Mouse (Mus musculus) left cerebral cortex, adult 9 months (tissue): ENCODE data around the gene C1qtnf6.

Experiments used
- DNase-seq, 2 experiments: peaks; one replicate each; pipeline ENCODE4 v3.0.0; 2022; ENCODE audit warnings: low spot score in 2 of 2

The C1qtnf6 gene

GRCm38 (mm10) chr15:78514393-78515146, 16.6 kb downstream of the C1qtnf6 start:
- peak; percentile 40 to 86 for DNase-seq

GRCm38 (mm10) chr15:78513019-78513418, 18.2 kb downstream of the C1qtnf6 start:
- DNase-seq, result no peak

GRCm38 (mm10) chr15:78511951-78512350, 19.3 kb downstream of the C1qtnf6 start:
- DNase-seq, result no peak

GRCm38 (mm10) chr15:78510736-78511135, 20.5 kb downstream of the C1qtnf6 start:
- DNase-seq, result no peak

GRCm38 (mm10) chr15:78510121-78510576, 21.1 kb downstream of the C1qtnf6 start:
- no peak for DNase-seq

GRCm38 (mm10) chr15:78509297-78509899, 21.8 kb downstream of the C1qtnf6 start:
- no peak for DNase-seq

GRCm38 (mm10) chr15:78508443-78508842, 22.8 kb downstream of the C1qtnf6 start:
- DNase-seq, result no peak

GRCm38 (mm10) chr15:78505541-78505940, 25.7 kb downstream of the C1qtnf6 start:
- DNase-seq, result no peak

- no peak for DNase-seq
These were observed 26.4 kb downstream of the C1qtnf6 start for GRCm38 (mm10) chr15:78504816-78505215.

- DNase-seq, result no peak
These were observed 27.2 kb downstream of the C1qtnf6 start for GRCm38 (mm10) chr15:78504013-78504412.

- no peak for DNase-seq
These were observed 28.6 kb downstream of the C1qtnf6 start for GRCm38 (mm10) chr15:78502437-78503132.

- no peak for DNase-seq
These were observed 36.2 kb downstream of the C1qtnf6 start, which contains the start of gene Il2rb for GRCm38 (mm10) chr15:78494968-78495406. Gene Il2rb (minus strand): TSS chr15:78495271.

- DNase-seq, result no peak
These were observed 37.7 kb downstream of the C1qtnf6 start for GRCm38 (mm10) chr15:78493401-78494010.

GRCm38 (mm10) chr15:78491301-78491700, 39.9 kb downstream of the C1qtnf6 start:
- no peak for DNase-seq

GRCm38 (mm10) chr15:78489906-78490305, 41.3 kb downstream of the C1qtnf6 start:
- no peak for DNase-seq

GRCm38 (mm10) chr15:78489248-78489647, 42.0 kb downstream of the C1qtnf6 start:
- no peak for DNase-seq

GRCm38 (mm10) chr15:78487066-78487465, 44.1 kb downstream of the C1qtnf6 start:
- no peak for DNase-seq

- no peak for DNase-seq
These were observed 44.7 kb downstream of the C1qtnf6 start for GRCm38 (mm10) chr15:78486564-78486963.

- peak in 1 of 2 experiments; percentile 14 for DNase-seq
These were observed 47.9 kb downstream of the C1qtnf6 start for GRCm38 (mm10) chr15:78483311-78483710.

- DNase-seq, result no peak
These were observed 48.7 kb downstream of the C1qtnf6 start for GRCm38 (mm10) chr15:78482518-78482917.

- no peak for DNase-seq
These were observed 49.7 kb downstream of the C1qtnf6 start for GRCm38 (mm10) chr15:78481448-78482000.

GRCm38 (mm10) chr15:78480991-78481390, 50.2 kb downstream of the C1qtnf6 start:
- DNase-seq, result no peak
